Mouse (Mus musculus) right cerebral cortex, postnatal 25 days (tissue): Measurements from ENCODE around the gene Tmem160.

Source experiments
- DNase-seq: peaks from one replicate; pipeline ENCODE4 v3.0.0; 2022

Tmem160 gene

GRCm38 (mm10) chr7:16452587-16453073 is at the start of gene Tmem160:
TSS of gene Tmem160 (plus strand) at chr7:16452779.
- DNase-seq: peak; percentile 89

DNA sequence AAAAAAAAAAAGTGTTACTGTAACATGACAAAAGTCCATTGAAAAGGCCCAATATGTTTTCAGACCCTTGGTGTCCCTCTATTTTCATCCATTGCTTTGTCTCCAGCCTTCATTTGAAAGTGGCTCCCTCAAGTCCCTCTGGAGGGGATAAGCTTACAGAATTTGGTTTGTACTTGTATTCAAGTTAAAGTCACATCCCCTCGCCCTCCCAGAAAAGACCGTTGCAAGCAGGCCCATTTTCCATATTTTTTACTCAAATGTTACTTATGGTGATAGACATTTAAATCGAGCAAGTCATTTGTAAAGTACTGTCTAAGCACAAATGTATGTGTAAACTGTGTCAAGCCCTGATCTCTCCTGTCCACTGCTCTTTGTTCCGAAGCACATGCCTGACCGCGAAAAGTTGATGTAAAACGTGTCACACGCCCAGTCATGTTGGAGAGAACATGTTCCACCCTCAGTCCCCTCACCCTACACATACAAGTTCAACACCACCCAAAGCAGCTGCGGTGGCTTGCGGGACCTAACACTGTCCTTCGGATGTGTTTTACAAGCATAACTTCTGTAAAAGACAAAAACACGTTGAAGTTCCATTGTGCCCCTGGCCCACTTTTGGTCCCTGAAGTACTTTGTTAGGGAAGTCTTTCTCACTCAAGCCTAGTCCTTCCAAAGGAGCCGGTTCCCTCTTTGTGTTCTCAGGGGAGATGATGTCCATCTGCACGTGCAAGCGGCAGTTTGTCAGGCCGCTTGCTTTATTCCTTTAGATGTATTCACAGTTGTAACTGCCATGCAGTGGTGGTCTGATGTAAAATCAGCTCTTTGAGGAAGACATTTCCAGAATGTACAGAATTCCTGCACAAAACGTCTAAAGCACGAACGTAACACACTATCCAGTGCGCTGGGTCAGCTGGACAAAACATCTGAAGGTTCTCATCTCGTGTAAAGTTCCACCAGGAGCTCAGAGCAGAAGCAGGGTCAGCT is 49.3 kb upstream of the Tmem160 start:
- peak; percentile 19 for DNase-seq

DNA sequence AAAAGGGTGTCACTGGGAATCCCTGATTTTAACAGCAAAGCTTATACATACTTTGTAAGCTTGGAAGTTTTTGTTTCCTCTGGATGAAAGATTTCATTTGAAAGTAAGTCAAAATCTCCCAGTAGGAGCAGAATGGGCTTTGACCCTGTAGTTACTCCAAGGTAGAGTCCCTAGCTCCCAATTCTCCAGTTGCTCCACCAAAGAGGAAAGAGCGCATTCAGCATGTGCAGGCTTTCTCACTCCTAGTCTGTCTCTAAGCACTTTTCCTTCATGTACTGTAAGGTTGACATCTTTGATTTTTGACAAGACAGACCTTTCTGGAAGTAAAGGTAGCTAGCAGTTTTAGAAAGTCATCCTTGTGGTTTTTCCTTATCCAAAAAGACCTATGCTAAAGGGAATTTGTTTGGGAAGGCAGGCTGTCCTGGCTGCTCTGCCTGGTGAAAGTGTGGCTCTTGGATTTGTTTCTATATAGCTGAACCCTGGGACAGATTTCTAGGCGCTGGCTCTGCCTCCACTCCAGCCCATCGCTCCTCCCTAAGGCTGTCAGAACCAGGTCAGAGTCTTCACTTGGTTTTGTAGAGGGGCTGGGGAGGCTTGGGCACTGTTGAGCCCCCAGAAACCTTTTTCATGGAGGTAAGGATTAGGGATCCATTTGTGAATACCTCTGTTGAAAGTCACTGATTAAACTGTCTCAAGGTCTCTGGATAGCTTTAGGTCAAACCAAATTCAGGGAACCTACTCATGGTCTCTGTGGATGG is 48.1 kb upstream of the Tmem160 start:
- DNase-seq: no peak

GRCm38 (mm10) chr7:16405073-16405455 is 47.5 kb upstream of the Tmem160 start:
- DNase-seq: no peak

- peak; percentile 51 for DNase-seq
Measured at GRCm38 (mm10) chr7:16405516-16406351, 46.8 kb upstream of the Tmem160 start.

DNA sequence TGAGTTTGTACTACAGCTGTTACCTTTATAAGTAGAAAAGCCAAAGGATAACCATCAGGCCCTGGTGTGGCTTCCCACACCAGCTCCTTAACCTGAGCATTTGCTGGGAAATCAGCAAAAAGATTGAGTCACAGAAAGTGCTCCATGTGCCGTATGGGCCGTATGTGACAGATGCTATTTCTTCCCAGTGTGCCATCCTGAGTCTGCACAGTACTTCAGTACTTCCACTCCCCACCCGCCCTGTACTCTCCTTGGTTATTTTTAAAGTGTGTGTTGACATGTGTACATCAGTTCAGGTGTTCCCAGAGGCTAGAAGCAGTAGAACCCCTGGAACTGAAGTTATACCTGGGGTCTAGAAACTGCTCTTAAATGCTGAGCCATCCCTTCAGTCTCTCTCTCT is 45.6 kb upstream of the Tmem160 start:
- DNase-seq: no peak

GRCm38 (mm10) chr7:16411100-16411499 is 41.5 kb upstream of the Tmem160 start:
- DNase-seq: no peak

DNA sequence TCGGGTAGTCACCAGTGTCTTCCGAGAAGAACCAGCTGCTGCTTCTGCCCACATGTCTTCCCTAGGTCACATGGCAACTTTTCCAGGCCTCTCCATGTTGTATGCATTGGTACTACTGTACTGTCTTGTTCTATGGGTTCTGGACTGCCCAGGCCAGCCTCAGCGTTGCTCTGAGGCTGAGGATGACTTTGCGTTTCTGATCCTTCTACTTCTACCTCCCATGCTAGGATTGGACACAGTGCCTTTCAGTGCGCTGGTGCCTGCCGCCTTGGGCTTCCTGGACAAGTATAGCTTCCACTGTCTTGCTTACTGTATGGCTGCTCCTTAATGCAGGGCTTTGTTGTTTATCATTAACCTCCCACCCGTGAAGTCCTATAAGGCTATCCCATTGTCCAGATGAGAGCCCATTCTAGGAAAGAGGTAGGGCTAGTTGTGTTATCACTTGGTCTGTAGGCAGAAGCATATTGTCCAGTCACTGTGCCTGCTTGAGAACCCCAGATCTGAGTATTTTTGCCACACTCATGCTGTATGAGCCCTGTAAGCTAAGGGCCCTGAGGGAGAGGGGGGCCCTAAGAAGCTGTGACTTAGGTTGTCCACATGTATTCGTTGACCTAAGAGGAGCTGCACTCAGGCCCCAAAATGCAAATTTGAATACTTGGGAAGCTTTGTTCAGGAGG is 40.2 kb upstream of the Tmem160 start:
- DNase-seq: no peak

GRCm38 (mm10) chr7:16412930-16413329 is 39.6 kb upstream of the Tmem160 start:
- DNase-seq: no peak

DNA sequence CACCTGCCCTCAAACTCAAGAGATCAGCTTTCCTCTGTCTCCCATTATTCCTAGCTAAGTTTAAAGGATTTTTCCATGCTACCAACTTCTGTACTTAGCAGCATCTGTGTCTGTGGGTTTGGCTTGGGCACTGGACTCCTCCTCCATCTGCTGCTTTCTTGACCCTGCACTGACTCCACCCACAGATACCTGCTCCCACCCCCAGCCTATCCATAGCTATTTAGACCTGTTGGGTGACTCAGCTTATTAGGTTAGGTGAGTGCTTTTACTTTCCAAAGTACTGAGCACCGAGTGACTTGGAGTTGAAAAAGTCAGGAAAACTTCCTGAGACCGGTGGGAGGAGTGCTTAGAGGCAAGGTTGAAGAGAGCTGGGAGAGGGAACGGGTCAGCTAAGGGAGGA is 37.2 kb upstream of the Tmem160 start:
- DNase-seq: no peak

- DNase-seq: no peak
Measured at GRCm38 (mm10) chr7:16417141-16417771, 35.3 kb upstream of the Tmem160 start.

- DNase-seq: no peak
Measured at GRCm38 (mm10) chr7:16418713-16419112, 33.9 kb upstream of the Tmem160 start.

DNA sequence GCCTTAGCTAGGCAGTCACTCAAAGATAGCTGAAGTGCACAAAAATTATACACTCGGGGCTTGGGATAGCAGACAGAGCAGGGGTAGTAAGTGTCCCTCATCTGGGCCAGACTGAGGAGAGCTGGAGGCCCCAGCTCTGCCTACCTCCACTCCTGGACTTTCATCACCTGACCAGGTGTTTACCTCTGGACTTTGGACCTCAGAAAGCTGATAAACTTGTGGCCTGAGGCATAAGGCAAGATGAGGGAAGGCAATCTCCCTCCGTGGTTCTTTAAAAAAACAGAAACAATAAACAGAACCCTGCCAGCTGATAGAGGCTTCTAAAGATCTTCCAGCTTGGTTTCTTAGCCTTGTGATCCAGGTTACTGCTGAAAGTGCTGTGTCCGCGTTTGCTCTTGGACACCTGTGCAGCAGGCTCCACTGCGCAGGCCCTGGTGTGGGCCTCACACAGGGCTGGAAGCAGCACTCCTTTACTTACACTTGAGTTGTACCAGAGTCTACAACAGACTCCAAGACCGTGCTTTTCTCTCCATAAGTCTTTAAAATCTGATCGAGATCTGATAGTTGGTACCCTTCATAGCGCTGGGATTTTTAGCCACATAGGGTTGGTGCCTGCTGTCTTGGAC is 32.0 kb upstream of the Tmem160 start:
- no peak for DNase-seq

- no peak for DNase-seq
Measured at GRCm38 (mm10) chr7:16422222-16422856, 30.2 kb upstream of the Tmem160 start.

DNA sequence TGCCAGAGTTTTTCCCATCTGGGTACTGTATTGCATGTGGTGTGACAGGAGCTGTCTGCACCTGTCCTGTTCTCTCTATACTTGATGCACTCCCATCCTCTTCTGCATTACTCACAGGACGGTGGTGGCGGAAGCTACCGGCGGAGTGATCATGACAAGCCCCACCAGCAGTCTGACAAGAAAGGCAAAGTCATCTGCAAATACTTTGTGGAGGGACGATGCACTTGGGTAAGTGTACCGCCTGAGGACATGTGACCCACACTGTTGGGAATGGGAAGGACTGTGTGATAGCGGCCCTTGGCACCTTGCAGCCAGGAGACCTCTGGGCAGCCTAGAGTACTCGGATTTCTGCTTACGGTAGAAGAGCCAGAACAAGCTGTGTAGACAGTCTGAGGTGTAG is 28.8 kb upstream of the Tmem160 start:
- DNase-seq: no peak

DNA sequence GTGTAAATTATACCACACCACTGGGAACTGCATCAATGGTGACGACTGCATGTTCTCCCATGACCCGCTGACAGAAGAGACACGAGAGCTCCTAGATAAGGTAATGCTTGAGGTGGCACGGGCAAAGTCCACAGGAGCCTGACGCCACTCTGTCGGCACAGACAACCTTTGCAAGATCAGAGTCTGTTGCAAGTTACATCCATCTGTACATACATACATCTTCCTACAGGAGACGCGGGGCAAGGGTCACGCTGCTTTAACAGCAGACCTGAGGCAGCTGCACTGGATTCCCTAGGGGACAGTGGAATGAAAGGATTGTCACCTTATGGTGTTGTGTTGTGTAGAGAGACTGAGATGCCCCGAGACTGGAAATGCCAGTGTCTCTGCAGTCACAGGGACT is 26.9 kb upstream of the Tmem160 start:
- no peak for DNase-seq

DNA sequence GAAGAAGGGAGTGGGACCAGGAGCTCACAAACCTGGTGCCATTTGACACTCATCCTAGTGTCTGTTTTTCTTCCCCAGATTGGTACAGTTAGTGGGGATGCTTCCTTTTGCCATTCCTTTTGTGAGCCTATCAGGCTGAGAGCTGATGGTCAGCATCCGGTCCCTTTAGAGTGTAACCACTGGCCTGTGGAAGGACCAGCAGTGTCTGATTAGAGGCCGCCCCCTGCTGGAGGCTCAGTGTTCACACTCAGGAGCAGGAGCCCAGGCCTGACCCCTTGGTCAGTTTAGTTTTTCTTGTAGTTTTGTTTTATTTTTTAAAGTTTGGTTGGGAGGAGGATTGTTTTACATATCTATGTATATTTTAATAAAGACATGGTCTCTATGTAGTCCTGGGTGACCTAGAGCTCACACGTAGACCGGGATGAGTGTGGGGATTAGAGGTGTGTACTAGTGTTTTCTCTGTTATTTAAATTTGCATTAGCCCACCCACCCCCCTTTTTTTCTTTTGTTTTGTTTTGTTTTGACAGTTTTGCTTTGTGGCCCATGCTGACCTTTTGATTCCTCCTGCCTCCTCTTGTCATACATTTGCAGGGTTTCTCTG is 26.4 kb upstream of the Tmem160 start:
- DNase-seq: peak; percentile 51

GRCm38 (mm10) chr7:16433352-16433971 is 19.1 kb upstream of the Tmem160 start:
- DNase-seq: no peak

DNA sequence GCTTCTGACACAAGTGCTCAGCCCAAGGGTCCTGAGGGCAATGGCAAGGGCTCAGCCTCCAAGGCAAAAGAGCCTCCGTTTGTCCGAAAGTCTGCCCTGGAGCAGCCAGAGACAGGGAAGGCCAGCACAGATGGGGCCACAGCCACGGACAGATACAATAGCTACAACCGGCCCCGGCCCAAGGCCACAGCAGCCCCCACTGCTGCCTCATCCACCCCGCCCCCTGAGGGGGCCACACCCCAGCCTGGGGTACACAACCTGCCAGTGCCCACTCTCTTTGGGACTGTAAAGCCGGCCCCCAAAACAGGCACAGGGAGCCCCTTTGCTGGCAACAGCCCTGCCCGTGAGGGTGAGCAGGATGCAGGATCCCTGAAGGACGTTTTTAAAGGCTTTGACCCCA is 17.5 kb upstream of the Tmem160 start:
- no peak for DNase-seq

GRCm38 (mm10) chr7:16441241-16441640 is 11.3 kb upstream of the Tmem160 start:
- no peak for DNase-seq
